Mouse (Mus musculus): ENCODE data around the gene Afp. TPM values are rescaled to one million over a fixed set of nuclear protein-coding genes. Genes with fewer than 3 reads are reported as not detected.

Afp gene
- 2.9 and 3.9 TPM in 2 replicates for polyA plus RNA-seq (2015; fragmentation: Nextera tagmentation; extraction: Ambion mirVana)

DNA sequence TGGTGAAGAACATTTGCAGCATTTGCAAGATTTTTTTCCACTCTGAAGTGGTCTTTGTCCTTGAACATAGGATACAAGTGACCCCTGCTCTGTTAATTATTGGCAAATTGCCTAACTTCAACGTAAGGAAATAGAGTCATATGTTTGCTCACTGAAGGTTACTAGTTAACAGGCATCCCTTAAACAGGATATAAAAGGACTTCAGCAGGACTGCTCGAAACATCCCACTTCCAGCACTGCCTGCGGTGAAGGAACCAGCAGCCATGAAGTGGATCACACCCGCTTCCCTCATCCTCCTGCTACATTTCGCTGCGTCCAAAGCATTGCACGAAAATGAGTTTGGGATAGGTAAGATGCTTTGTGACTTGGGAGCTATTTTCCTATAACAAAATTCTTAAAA lies at the start of gene Afp:
Afp (plus strand) TSS at position 220 of the 400 bp plus-strand sequence.

DNA sequence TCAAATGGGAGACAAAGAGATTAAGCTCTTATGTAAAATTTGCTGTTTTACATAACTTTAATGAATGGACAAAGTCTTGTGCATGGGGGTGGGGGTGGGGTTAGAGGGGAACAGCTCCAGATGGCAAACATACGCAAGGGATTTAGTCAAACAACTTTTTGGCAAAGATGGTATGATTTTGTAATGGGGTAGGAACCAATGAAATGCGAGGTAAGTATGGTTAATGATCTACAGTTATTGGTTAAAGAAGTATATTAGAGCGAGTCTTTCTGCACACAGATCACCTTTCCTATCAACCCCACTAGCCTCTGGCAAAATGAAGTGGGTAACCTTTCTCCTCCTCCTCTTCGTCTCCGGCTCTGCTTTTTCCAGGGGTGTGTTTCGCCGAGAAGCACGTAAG lies 29.9 kb upstream of the Afp start, which contains the start of gene Alb:
Alb (plus strand) TSS at position 279 of the 400 bp plus-strand sequence.

DNA sequence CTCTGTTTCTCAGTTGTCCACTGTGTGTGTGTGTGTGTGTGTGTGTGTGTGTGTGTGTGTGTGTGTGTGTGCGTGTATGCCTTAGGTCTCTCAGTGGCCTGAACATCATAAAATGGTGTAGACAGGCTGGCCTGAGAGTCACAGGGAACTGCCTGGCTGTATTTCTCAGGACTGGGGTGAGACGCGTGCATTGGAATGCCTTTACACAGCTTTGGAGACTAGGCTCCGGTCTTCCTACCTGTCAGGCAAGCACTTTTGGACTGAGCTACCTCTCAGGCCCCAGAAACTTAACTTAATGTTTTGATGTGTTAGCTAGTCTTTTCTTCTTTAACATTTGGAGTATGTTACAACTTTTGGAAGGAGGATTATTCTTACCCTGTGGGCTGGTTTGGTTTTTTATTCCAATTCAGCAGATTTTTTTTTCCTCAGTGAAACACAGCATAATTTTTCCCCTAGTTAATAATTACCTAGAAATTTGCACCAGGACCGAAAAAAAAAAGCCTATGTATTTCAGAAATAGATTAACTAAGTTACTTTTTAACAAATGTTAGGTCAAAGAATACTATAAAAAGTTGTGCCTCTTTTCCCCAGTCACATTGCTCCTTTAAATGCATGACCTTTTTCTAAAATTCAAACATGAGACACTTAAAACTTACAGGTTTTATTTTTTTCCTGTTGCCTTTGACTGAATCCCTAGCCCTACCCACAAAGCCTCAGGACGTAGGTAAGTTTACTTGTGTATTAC lies 28.0 kb downstream of the Afp start, which contains the start of gene Afm:
Afm (plus strand) TSS at position 577 of the 745 bp plus-strand sequence.

Other genes with a start within 250 kb of the Afp start
- gene Ankrd17, start 124.2 kb upstream of the Afp start, polyA plus RNA-seq (2015; fragmentation: Nextera tagmentation; extraction: Ambion mirVana) = 19.9 and 21.0 TPM in 2 replicates
- gene Gm9958, start 123.5 kb upstream of the Afp start, polyA plus RNA-seq (2015; fragmentation: Nextera tagmentation; extraction: Ambion mirVana) = 4.6 and 4.8 TPM in 2 replicates
- gene Alb, start 29.8 kb upstream of the Afp start, polyA plus RNA-seq (2015; fragmentation: Nextera tagmentation; extraction: Ambion mirVana) = 4.0 and 7.9 TPM in 2 replicates
- gene Afm, start 28.2 kb downstream of the Afp start, polyA plus RNA-seq (2015; fragmentation: Nextera tagmentation; extraction: Ambion mirVana) = 0.06 TPM in 1 of 2 replicates, not detected in the other
- gene 5830473C10Rik, start 70.4 kb downstream of the Afp start, polyA plus RNA-seq (2015; fragmentation: Nextera tagmentation; extraction: Ambion mirVana) = not detected in 2 replicates
- gene Rassf6, start 149.9 kb downstream of the Afp start, polyA plus RNA-seq (2015; fragmentation: Nextera tagmentation; extraction: Ambion mirVana) = 0.08 and 0.19 TPM in 2 replicates

Measured in spleen, postnatal 0 days (tissue).